Mouse (Mus musculus) spleen, adult 2 months (tissue): ENCODE measurements around the gene Hnrnpul2.

Experiments used
- CTCF ChIP-seq: fragments of 200-500 bp; IDR thresholded peaks from 2 replicates; pipeline ENCODE4 v1.5.1; 2011; ENCODE audit warnings: mild to moderate bottlenecking, inconsistent platforms; ENCODE audit not compliant: insufficient read depth, insufficient read length, insufficient replicate concordance; ENCODE audit errors: extremely low read depth
- POLR2A ChIP-seq: fragments of 200-500 bp; IDR thresholded peaks from 2 replicates; pipeline ENCODE4 v1.6.1; 2011; ENCODE audit warnings: low read depth, low read length, inconsistent platforms

GRCm38 (mm10) chr19:8831262-8831661, 11.5 kb downstream of the Hnrnpul2 start:
- TF ChIP-seq POLR2A (no peak), CTCF (no peak)
